Mouse (Mus musculus) neural tube, embryonic 12.5 days (tissue): ENCODE measurements at regions not wholly inside any gene's neighbourhood (a gene's known extent, or its start where the extent isn't known, plus 50 kb on each side); places are given as distances from the start of the nearest gene placed in this dataset.
A peak's percentile ranks its signal among the peaks of the same experiment; 100 is the strongest.

Experiments used
- ATAC-seq: fragments of 200-750 bp; cut with Nextera tagmentation; 2 replicates; pipeline ENCODE4 v1.8.0; 2017; ENCODE audit warnings: low read depth, mild to moderate bottlenecking, moderate TSS enrichment, moderate library complexity; ENCODE audit not compliant: low FRiP score
- H3K27ac ChIP-seq: fragments of 300-500 bp; sonication (generic); 2 replicates; pipeline ENCODE4 v1.5.1; 2016
- H3K27me3 ChIP-seq: fragments of 300-500 bp; sonication (generic); replicated peaks from 2 replicates; pipeline ENCODE4 v1.6.1; 2016; ENCODE audit warnings: mild to moderate bottlenecking
- H3K36me3 ChIP-seq: fragments of 300-500 bp; sonication (generic); 2 replicates; pipeline ENCODE4 v1.6.1; 2016; ENCODE audit warnings: mild to moderate bottlenecking
- H3K4me1 ChIP-seq: fragments of 300-500 bp; sonication (generic); 2 replicates; pipeline ENCODE4 v1.6.1; 2016
- H3K4me2 ChIP-seq: fragments of 300-500 bp; sonication (generic); replicated peaks from 2 replicates; pipeline ENCODE4 v1.6.1; 2016; ENCODE audit warnings: mild to moderate bottlenecking
- H3K4me3 ChIP-seq: fragments of 300-500 bp; sonication (generic); 2 replicates; pipeline ENCODE4 v1.5.1; 2016
- H3K9ac ChIP-seq: fragments of 300-500 bp; sonication (generic); 2 replicates; pipeline ENCODE4 v1.6.1; 2016; ENCODE audit warnings: mild to moderate bottlenecking
- H3K9me3 ChIP-seq: fragments of 300-500 bp; sonication (generic); 2 replicates; pipeline ENCODE4 v1.6.1; 2016; ENCODE audit warnings: mild to moderate bottlenecking
- WGBS: fragments of 180-500 bp; shearing (Covaris S2); methylation state at CpG from one replicate; pipeline ENCODE4 v1.1.7; 2016; 5-methylcytosine and 5-hydroxymethylcytosine counted together

DNA sequence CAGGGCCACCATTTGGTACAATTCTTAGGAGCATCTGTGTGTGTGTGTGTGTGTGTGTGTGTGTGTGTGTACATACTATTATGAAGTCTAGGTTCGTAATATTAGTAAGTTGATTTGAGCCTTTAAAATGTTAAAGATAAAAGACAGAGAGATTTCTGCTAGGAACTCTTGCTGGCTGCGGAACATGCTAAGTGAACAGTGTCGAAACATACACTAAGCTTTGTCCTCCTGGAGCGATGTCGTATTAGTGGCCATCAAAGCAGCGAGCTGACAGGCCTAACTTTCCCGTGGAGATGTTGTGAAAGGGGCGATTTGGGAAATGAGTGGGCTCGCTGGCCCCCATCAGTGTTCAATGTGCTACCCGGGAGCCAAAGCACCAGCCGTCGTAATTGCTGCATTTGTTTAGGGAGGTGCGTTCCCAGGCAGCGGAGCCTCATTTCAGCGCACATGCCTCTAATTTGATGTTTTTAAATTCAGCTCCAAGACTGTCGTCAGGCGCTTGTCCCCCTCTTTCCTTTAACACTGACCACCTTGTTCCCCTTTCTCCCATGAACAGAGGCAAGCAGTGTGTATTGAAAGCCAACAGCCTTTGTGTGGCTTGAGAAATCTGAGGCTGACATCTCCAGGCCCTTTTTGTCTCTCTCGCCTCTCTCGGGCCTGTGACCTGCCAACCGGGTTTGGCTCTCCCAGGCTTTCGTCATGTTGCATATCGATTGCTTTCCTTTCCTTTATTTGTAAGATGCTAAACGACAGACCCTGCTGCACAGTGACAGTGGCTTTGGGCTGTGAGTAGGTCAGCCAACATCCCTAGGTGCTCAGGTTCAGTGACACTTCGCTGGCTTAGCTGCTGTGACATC is 426.3 kb downstream of the Sorl1 start:
- Histone ChIP-seq H3K27me3 (no peaks in the 10 kb centered on the region), H3K9me3 (no peaks in the 10 kb centered on the region), H3K27ac (no peak overlapping the region), H3K36me3 (no peaks in the 10 kb centered on the region), H3K4me3 (no peak overlapping the region), H3K4me2 (peak overlapping the region; percentile 24; the same call in 1 of the 2 replicates), H3K4me1 (peaks cover 22% of the 10 kb centered on the region), H3K9ac (0 out of 2 replicates have a peak overlapping the region, but pooled peaks have one; percentile 40)
- ATAC-seq: 0 out of 2 replicates have a peak, but pooled peaks have one; percentile 25
- WGBS: 30% methylated on average over 24 of the region's 24 CpGs

DNA sequence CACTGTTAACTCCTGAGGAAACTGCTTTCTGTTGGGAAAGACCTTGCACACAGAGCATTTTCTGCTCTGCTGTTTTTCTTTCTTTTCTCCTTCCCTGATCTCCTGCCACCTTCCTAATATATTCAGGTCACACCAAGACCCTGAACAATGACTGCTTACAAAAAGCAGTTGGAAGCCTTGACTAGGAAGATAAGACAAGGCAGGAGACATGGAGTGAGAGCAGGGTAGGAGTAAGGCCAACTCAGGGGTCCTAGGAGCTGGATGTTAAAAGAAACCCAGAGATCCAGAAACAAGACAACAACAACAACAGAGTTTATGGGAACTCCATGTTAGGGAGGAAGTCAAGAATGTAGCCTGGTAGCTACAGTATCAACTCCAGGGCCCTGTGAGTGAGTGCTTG is 426.9 kb downstream of the Sorl1 start:
- peaks cover 22% of the 10 kb centered on the region for H3K4me1 ChIP-seq
- no peak overlapping the region for H3K9ac ChIP-seq
- no peak overlapping the region for H3K27ac ChIP-seq
- H3K4me3 ChIP-seq: no peak overlapping the region
- H3K27me3 ChIP-seq: no peaks in the 10 kb centered on the region
- 0 out of 2 replicates have a peak, but pooled peaks have one; percentile 33 for ATAC-seq
- no peaks in the 10 kb centered on the region for H3K36me3 ChIP-seq
- no peak overlapping the region for H3K4me2 ChIP-seq
- H3K9me3 ChIP-seq: no peaks in the 10 kb centered on the region

- 94% methylated on average over 1 of the region's 1 CpGs for WGBS
- Histone ChIP-seq H3K4me3 (no peak overlapping the region), H3K27me3 (no peaks in the 10 kb centered on the region), H3K9me3 (no peaks in the 10 kb centered on the region), H3K27ac (no peak overlapping the region), H3K9ac (no peak overlapping the region), H3K4me1 (no peaks in the 10 kb centered on the region), H3K4me2 (no peak overlapping the region), H3K36me3 (no peaks in the 10 kb centered on the region)
- no peak for ATAC-seq
Observed at GRCm38 (mm10) chr9:41682911-41683310, 441.2 kb downstream of the Sorl1 start.

DNA sequence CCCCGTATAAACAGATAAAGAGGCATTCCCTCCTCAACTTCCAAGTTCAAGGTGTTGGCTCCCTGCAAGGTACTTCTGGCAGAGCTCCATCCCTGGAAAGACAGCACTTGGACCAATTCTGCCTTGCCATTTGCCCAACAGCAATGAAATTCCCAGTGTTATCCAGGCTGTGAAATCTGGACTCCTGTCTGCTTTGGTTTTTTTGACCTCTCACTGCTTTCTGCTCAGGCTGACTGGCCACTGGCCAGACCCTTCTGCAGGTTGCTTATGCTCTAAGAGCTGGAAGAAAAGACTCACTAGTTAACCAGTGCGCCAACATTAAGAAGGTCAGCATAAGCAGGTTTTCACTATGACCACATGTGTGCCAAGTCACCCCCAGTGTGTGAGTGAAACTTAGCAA is 448.4 kb downstream of the Sorl1 start:
- Histone ChIP-seq H3K9ac (no peak overlapping the region), H3K27ac (no peak overlapping the region), H3K9me3 (no peaks in the 10 kb centered on the region), H3K4me2 (no peak overlapping the region), H3K27me3 (no peaks in the 10 kb centered on the region), H3K36me3 (no peaks in the 10 kb centered on the region), H3K4me3 (no peak overlapping the region), H3K4me1 (no peaks in the 10 kb centered on the region)
- 92% methylated on average over 2 of the region's 2 CpGs for WGBS
- no peak for ATAC-seq

GRCm38 (mm10) chr9:41672958-41673357 is 451.1 kb downstream of the Sorl1 start:
- H3K9ac ChIP-seq: no peak overlapping the region
- WGBS: 80% methylated on average over 2 of the region's 2 CpGs
- ATAC-seq: no peak
- H3K27me3 ChIP-seq: no peaks in the 10 kb centered on the region
- H3K4me2 ChIP-seq: no peak overlapping the region
- H3K4me1 ChIP-seq: no peaks in the 10 kb centered on the region
- H3K4me3 ChIP-seq: no peak overlapping the region
- H3K36me3 ChIP-seq: no peaks in the 10 kb centered on the region
- no peak overlapping the region for H3K27ac ChIP-seq
- no peaks in the 10 kb centered on the region for H3K9me3 ChIP-seq

GRCm38 (mm10) chr9:41668741-41669140 is 455.4 kb downstream of the Sorl1 start:
- Histone ChIP-seq H3K27me3 (no peaks in the 10 kb centered on the region), H3K4me3 (no peak overlapping the region), H3K27ac (no peak overlapping the region), H3K9ac (no peak overlapping the region), H3K4me2 (no peak overlapping the region), H3K36me3 (no peaks in the 10 kb centered on the region), H3K4me1 (no peaks in the 10 kb centered on the region), H3K9me3 (no peaks in the 10 kb centered on the region)
- no peak for ATAC-seq
- 88% methylated on average over 1 of the region's 1 CpGs for WGBS

- ATAC-seq: no peak
- H3K27ac ChIP-seq: no peak overlapping the region
- H3K27me3 ChIP-seq: no peaks in the 10 kb centered on the region
- no peaks in the 10 kb centered on the region for H3K4me1 ChIP-seq
- no peaks in the 10 kb centered on the region for H3K9me3 ChIP-seq
- WGBS: 82% methylated on average over 10 of the region's 10 CpGs
- no peak overlapping the region for H3K4me3 ChIP-seq
- no peak overlapping the region for H3K4me2 ChIP-seq
- no peak overlapping the region for H3K9ac ChIP-seq
- no peaks in the 10 kb centered on the region for H3K36me3 ChIP-seq
Observed at GRCm38 (mm10) chr9:41665000-41665685, 459.0 kb downstream of the Sorl1 start.

GRCm38 (mm10) chr9:41660576-41660975 is 463.5 kb downstream of the Sorl1 start:
- Histone ChIP-seq H3K4me2 (no peak overlapping the region), H3K27ac (no peak overlapping the region), H3K27me3 (no peaks in the 10 kb centered on the region), H3K9ac (no peak overlapping the region), H3K36me3 (no peaks in the 10 kb centered on the region), H3K4me1 (no peaks in the 10 kb centered on the region), H3K9me3 (no peaks in the 10 kb centered on the region), H3K4me3 (no peak overlapping the region)
- 94% methylated on average over 5 of the region's 5 CpGs for WGBS
- no peak for ATAC-seq

DNA sequence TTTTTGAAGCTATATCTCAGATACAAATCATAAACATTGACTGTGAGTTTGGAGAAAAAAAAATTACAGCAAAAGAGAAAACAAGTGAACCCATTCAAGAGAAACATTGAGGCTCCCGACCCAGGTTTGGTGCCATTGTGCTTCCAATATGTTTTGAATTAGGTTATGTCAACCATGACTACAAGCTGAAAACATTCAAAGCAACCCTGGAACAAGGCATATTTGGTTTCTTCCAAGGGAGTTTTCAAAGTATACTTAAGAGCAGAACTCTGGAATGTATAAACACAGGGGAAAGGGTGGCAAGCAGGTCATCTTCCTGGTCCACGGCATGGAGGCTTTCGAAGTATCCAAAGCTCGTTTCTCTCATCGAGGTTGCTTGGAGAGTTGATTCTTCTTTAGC is 464.1 kb downstream of the Sorl1 start:
- Histone ChIP-seq H3K4me2 (no peak overlapping the region), H3K9me3 (no peaks in the 10 kb centered on the region), H3K4me3 (no peak overlapping the region), H3K9ac (no peak overlapping the region), H3K4me1 (no peaks in the 10 kb centered on the region), H3K27me3 (no peaks in the 10 kb centered on the region), H3K36me3 (no peaks in the 10 kb centered on the region), H3K27ac (no peak overlapping the region)
- WGBS: 86% methylated on average over 5 of the region's 5 CpGs
- ATAC-seq: no peak

DNA sequence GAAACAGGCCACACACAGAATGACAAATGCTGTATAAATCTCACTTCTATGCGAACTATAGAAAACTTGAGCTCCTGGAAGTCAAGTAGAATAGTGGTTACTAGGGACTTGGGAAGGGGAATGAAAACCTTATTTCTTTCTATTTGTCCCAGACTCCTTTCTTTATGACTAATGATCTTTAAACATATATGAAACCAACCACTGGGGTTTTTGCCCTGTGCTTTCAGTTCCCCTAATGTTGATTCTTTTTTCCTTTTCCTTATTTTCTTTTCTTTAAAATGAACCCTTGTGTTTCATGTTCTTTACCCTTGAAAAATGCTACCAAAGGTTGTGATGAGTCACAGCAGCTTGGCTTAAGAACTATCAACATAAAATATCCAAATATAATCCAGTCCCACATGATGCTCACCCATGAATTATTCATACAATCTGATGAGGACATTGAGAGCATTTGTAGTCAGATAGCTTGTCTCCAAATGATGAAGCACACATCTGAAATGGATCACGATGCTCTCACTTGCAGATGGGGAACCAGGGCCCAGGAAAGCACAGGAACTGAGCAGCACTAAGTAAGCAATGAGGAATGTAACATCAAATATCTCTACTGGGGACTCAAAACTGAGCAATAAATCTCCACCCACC is 470.2 kb upstream of the Ubash3b start:
- H3K4me1 ChIP-seq: peaks cover 6% of the 10 kb centered on the region; the same call in 1 of the 2 replicates
- H3K27me3 ChIP-seq: no peaks in the 10 kb centered on the region
- no peaks in the 10 kb centered on the region for H3K9me3 ChIP-seq
- H3K4me3 ChIP-seq: no peak overlapping the region
- WGBS: 48% methylated on average over 2 of the region's 2 CpGs
- no peak overlapping the region for H3K27ac ChIP-seq
- no peak overlapping the region for H3K4me2 ChIP-seq
- no peak for ATAC-seq
- H3K9ac ChIP-seq: no peak overlapping the region
- H3K36me3 ChIP-seq: no peaks in the 10 kb centered on the region

- ATAC-seq: no peak
- Histone ChIP-seq H3K9me3 (no peaks in the 10 kb centered on the region), H3K4me2 (no peak overlapping the region), H3K27ac (no peak overlapping the region), H3K36me3 (no peaks in the 10 kb centered on the region), H3K4me3 (no peak overlapping the region), H3K9ac (no peak overlapping the region), H3K4me1 (no peaks in the 10 kb centered on the region), H3K27me3 (no peaks in the 10 kb centered on the region; the same call in 1 of the 2 replicates)
- WGBS: 82% methylated on average over 8 of the region's 8 CpGs
Observed at GRCm38 (mm10) chr9:41621341-41621740, 459.8 kb upstream of the Ubash3b start.

DNA sequence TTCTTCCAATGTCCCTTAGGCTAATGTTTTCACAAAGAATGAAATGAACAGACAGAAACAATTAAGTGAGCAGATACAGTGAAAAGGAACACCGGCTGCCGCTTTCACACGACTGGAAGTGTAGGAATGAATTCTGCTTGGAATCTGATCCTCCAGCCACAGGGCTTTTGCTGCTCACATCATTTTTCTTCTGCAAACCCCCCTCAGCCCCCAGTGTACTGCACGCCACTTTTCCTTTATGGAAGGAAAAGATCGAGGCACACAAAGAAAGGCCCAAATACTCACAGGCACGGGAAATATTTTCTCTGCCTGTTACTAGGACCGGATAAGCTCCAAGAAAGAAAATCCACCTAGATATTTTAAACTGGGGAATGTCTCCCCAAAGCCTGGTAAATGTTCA is 452.5 kb upstream of the Ubash3b start:
- Histone ChIP-seq H3K4me3 (no peak overlapping the region), H3K27me3 (peaks cover 9% of the 10 kb centered on the region; the same call in 1 of the 2 replicates), H3K4me1 (peaks cover 40% of the 10 kb centered on the region), H3K9ac (no peak overlapping the region), H3K27ac (no peak overlapping the region), H3K9me3 (no peaks in the 10 kb centered on the region), H3K36me3 (no peaks in the 10 kb centered on the region), H3K4me2 (no peak overlapping the region)
- ATAC-seq: no peak
- 40% methylated on average over 7 of the region's 7 CpGs for WGBS
